Mouse (Mus musculus): Measurements from ENCODE around the gene Adamts12. TPM values are rescaled to one million over a fixed set of nuclear protein-coding genes. Genes with fewer than 3 reads are reported as not detected.

Gene Adamts12
- polyA plus RNA-seq, 1 experiment from 2014 or later: 1.7 TPM

DNA sequence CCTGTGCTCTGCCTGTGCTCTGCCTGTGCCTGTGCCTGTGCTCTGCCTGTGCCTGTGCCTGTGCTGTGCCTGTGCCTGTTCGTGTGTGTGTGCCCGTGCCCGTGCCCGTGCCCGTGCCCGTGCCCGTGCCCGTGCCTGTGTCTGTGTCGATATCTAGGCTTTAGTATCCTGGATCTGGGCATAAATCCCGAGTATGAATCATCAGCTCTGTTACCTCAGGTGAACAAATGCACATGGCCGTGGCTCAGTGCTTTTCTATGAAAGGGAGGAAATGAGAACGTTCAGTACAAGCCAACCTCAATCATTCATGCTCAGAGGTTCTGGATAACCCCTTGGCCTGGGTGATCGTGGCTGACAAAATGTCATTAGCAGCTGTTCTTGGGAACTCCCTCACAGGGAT, 110.3 kb downstream of the Adamts12 start:
- Histone ChIP-seq H3K4me2 (ENCODE audit: low read depth, low read length) (no peak overlapping the region), H3K4me1 (ENCODE audit: control insufficient read depth, insufficient read depth, low read length) (no peaks in the 10 kb centered on the region), H3K36me3 (ENCODE audit: control insufficient read depth, insufficient read depth, low read length) (no peaks in the 10 kb centered on the region), H3K9ac (ENCODE audit: low read depth, low read length) (no peak overlapping the region), H3K27me3 (replicated peaks; ENCODE audit: control insufficient read depth, insufficient read depth, low read length) (no peaks in the 10 kb centered on the region), H3K27ac (ENCODE audit: low read length) (no peak overlapping the region), H3K4me3 (ENCODE audit: low read length) (no peak overlapping the region), H3K9me3 (ENCODE audit: control insufficient read depth, low read length) (no peaks in the 10 kb centered on the region; the same call in 1 of the 2 replicates)
- no peak for ATAC-seq
- WGBS: 85% methylated on average over 13 of the region's 13 CpGs

DNA sequence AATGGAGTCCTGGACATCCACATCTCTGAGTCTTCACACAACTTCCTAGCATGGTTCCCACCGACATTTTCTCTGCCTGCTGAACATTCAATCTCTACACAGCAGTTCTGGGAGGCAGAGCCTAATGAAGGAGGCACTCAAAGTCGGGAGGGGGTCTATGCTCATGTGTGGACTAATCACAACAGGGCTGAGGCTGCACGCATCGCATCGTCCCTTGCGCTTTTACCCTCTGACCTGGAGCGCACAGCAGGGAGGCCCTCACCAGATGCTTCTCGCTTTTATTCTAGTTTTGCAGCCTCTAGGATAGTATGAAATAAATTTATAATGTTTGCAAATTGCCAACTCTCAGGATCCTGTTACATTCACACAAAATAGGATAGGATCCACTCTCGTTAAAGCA, 112.9 kb downstream of the Adamts12 start:
- no peaks in the 10 kb centered on the region for H3K4me1 ChIP-seq (ENCODE audit: control insufficient read depth, insufficient read depth, low read length)
- H3K27ac ChIP-seq (ENCODE audit: low read length): no peak overlapping the region
- H3K9ac ChIP-seq (ENCODE audit: low read depth, low read length): no peak overlapping the region
- H3K27me3 ChIP-seq (replicated peaks; ENCODE audit: control insufficient read depth, insufficient read depth, low read length): no peaks in the 10 kb centered on the region
- no peak overlapping the region for H3K4me2 ChIP-seq (ENCODE audit: low read depth, low read length)
- no peak overlapping the region for H3K4me3 ChIP-seq (ENCODE audit: low read length)
- WGBS: 59% methylated on average over 9 of the region's 9 CpGs
- no peaks in the 10 kb centered on the region for H3K36me3 ChIP-seq (ENCODE audit: control insufficient read depth, insufficient read depth, low read length)
- no peaks in the 10 kb centered on the region; the same call in 1 of the 2 replicates for H3K9me3 ChIP-seq (ENCODE audit: control insufficient read depth, low read length)
- no peak for ATAC-seq

DNA sequence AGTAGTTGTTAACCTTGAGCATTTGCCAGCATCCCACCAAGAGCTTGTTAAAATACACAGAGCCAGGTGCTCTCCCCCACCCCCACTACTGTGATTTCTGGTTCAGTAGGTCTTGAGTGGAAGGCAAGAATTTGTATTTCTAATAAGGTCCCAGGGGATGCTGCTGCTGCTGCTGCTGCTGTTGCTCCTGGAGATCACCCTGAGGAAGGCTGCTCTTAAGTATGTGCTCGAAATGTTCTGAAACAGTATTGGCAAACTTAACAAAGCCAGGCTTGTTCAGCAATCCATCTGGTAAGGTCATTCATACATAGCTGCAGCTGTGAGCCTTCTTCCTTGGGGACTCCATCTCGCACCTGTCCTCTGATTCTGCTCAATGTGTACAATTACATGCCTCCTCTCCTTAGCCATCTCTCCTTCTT, 115.2 kb downstream of the Adamts12 start:
- H3K36me3 ChIP-seq (ENCODE audit: control insufficient read depth, insufficient read depth, low read length): no peaks in the 10 kb centered on the region
- H3K27me3 ChIP-seq (replicated peaks; ENCODE audit: control insufficient read depth, insufficient read depth, low read length): no peaks in the 10 kb centered on the region
- ATAC-seq: no peak
- H3K9ac ChIP-seq (ENCODE audit: low read depth, low read length): no peak overlapping the region
- H3K9me3 ChIP-seq (ENCODE audit: control insufficient read depth, low read length): no peaks in the 10 kb centered on the region
- H3K4me1 ChIP-seq (ENCODE audit: control insufficient read depth, insufficient read depth, low read length): no peaks in the 10 kb centered on the region
- no peak overlapping the region for H3K4me2 ChIP-seq (ENCODE audit: low read depth, low read length)
- no peak overlapping the region for H3K4me3 ChIP-seq (ENCODE audit: low read length)
- H3K27ac ChIP-seq (ENCODE audit: low read length): no peak overlapping the region
- WGBS: 58% methylated on average over 2 of the region's 2 CpGs

DNA sequence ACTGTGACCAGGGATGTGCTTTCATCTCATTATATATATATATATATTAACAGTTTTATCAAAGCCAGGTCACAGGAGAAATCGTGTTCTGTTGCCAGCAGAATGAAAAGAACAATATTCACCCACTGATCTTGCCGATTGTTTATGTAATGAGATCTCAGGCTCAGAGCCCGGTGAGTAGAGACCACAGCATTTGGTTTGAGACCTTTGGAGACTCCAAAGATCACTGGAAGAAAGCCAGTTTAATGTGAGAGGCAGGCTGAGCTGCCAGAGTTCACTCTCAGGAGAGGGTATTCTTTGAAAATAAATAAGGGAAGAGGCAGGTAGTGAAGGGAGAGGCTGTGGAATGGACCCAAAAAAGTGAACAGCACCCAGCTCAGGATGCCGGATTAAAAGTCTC, 122.1 kb downstream of the Adamts12 start:
- no peak overlapping the region for H3K27ac ChIP-seq (ENCODE audit: low read length)
- no peak for ATAC-seq
- H3K36me3 ChIP-seq (ENCODE audit: control insufficient read depth, insufficient read depth, low read length): no peaks in the 10 kb centered on the region
- H3K9me3 ChIP-seq (ENCODE audit: control insufficient read depth, low read length): no peaks in the 10 kb centered on the region
- 59% methylated on average over 4 of the region's 4 CpGs for WGBS
- no peak overlapping the region for H3K4me3 ChIP-seq (ENCODE audit: low read length)
- H3K4me2 ChIP-seq (ENCODE audit: low read depth, low read length): no peak overlapping the region
- H3K4me1 ChIP-seq (ENCODE audit: control insufficient read depth, insufficient read depth, low read length): no peaks in the 10 kb centered on the region
- H3K9ac ChIP-seq (ENCODE audit: low read depth, low read length): no peak overlapping the region
- H3K27me3 ChIP-seq (replicated peaks; ENCODE audit: control insufficient read depth, insufficient read depth, low read length): no peaks in the 10 kb centered on the region

DNA sequence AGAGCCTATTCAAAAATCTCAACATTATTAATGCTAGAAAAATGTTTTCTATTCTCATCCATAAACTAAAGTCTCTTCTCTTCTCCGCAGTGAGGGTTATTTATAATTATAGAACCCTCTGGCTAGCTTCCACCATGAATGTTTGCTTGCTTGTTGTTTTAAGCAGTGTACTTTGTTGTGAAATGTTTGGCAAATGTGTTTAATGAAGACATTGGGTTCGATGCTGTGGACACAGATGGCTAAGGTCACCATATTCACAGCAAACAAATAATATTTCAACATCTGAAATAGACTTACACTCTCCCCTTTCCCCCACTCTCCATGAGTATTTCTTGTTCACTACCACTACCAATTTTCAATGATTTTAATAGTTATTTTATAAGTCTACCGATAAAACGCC, 125.9 kb downstream of the Adamts12 start:
- Histone ChIP-seq H3K4me3 (ENCODE audit: low read length) (no peak overlapping the region), H3K9me3 (ENCODE audit: control insufficient read depth, low read length) (no peaks in the 10 kb centered on the region), H3K9ac (ENCODE audit: low read depth, low read length) (no peak overlapping the region), H3K27ac (ENCODE audit: low read length) (no peak overlapping the region), H3K4me2 (ENCODE audit: low read depth, low read length) (no peak overlapping the region), H3K27me3 (replicated peaks; ENCODE audit: control insufficient read depth, insufficient read depth, low read length) (no peaks in the 10 kb centered on the region), H3K4me1 (ENCODE audit: control insufficient read depth, insufficient read depth, low read length) (no peaks in the 10 kb centered on the region), H3K36me3 (ENCODE audit: control insufficient read depth, insufficient read depth, low read length) (no peaks in the 10 kb centered on the region)
- ATAC-seq: no peak
- WGBS: 74% methylated on average over 4 of the region's 4 CpGs

DNA sequence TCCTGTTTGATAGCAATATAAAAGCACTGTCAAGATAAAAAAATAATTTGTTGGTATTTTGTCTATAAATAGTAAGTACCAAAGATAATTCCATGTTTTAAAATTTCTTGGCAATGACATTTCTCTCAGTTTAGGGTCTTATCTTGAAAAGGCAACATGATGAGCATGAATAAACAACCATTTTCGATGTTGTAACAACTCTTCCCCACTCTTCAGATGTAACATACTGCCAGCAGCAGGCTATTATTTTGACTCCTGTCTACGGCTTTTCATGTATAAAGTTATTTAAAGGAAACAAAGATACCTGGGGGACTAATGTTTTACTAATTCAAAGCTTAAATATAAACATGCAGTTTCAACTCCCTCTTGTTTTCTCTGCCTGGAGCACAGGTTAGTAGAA, 128.2 kb downstream of the Adamts12 start:
- no peaks in the 10 kb centered on the region for H3K27me3 ChIP-seq (replicated peaks; ENCODE audit: control insufficient read depth, insufficient read depth, low read length)
- no peak overlapping the region for H3K4me3 ChIP-seq (ENCODE audit: low read length)
- H3K4me1 ChIP-seq (ENCODE audit: control insufficient read depth, insufficient read depth, low read length): no peaks in the 10 kb centered on the region
- no peak for ATAC-seq
- no peak overlapping the region for H3K9ac ChIP-seq (ENCODE audit: low read depth, low read length)
- no peak overlapping the region for H3K27ac ChIP-seq (ENCODE audit: low read length)
- H3K36me3 ChIP-seq (ENCODE audit: control insufficient read depth, insufficient read depth, low read length): no peaks in the 10 kb centered on the region
- H3K4me2 ChIP-seq (ENCODE audit: low read depth, low read length): no peak overlapping the region
- no peaks in the 10 kb centered on the region for H3K9me3 ChIP-seq (ENCODE audit: control insufficient read depth, low read length)
- WGBS: 74% methylated on average over 2 of the region's 2 CpGs

DNA sequence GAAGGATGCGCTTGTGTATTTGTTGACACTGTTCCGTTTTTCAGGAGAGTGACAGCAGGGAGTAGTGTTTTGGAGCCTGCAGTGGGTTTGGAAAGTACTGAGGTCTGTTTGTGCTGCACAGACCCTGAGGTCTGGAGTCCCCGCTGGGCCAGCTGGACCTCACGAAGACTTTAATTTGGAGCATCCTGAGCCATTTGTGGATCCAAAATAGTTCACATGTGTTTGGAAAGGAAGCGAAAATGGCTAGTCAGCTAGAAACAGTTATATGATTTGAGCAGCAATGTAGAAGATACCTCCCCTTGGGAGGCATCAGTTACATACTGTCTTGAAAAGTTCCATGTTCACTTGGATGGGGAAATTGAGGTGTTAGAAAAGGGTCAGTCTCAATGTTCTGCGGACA, 132.5 kb downstream of the Adamts12 start:
- no peaks in the 10 kb centered on the region for H3K9me3 ChIP-seq (ENCODE audit: control insufficient read depth, low read length)
- H3K4me1 ChIP-seq (ENCODE audit: control insufficient read depth, insufficient read depth, low read length): no peaks in the 10 kb centered on the region
- no peak for ATAC-seq
- H3K27me3 ChIP-seq (replicated peaks; ENCODE audit: control insufficient read depth, insufficient read depth, low read length): no peaks in the 10 kb centered on the region
- H3K9ac ChIP-seq (ENCODE audit: low read depth, low read length): no peak overlapping the region
- 86% methylated on average over 6 of the region's 6 CpGs for WGBS
- H3K36me3 ChIP-seq (ENCODE audit: control insufficient read depth, insufficient read depth, low read length): no peaks in the 10 kb centered on the region
- H3K4me2 ChIP-seq (ENCODE audit: low read depth, low read length): no peak overlapping the region
- H3K27ac ChIP-seq (ENCODE audit: low read length): no peak overlapping the region
- no peak overlapping the region for H3K4me3 ChIP-seq (ENCODE audit: low read length)

DNA sequence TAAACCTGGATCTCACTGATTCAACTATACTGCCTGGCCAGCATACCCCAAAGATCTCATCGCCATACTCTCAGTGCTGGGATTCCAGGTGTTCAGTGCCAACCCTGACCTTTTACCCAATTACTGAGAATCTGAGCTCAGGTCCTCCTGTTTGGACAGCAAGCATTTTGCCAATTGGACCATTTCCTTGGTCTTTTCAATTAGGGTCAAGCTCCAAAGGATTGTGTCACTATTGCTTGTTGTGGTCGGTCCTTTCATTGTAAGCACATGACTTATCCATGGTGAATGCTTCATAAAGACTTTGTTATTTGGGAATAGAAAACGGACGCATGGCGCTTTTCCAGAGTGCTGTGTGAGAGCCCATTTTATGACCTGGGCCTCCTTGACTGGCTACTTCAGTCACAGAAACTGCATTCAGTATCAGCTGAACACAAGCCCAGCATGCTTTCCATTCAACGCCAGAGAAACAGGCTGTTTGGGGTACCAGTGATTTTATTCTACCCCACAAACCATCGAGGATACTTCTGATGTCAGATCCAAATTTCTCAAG, 133.7 kb downstream of the Adamts12 start:
- Histone ChIP-seq H3K9ac (ENCODE audit: low read depth, low read length) (no peak overlapping the region), H3K4me2 (ENCODE audit: low read depth, low read length) (no peak overlapping the region), H3K27ac (ENCODE audit: low read length) (no peak overlapping the region), H3K4me1 (ENCODE audit: control insufficient read depth, insufficient read depth, low read length) (no peaks in the 10 kb centered on the region), H3K4me3 (ENCODE audit: low read length) (no peak overlapping the region), H3K36me3 (ENCODE audit: control insufficient read depth, insufficient read depth, low read length) (no peaks in the 10 kb centered on the region), H3K9me3 (ENCODE audit: control insufficient read depth, low read length) (no peaks in the 10 kb centered on the region), H3K27me3 (replicated peaks; ENCODE audit: control insufficient read depth, insufficient read depth, low read length) (no peaks in the 10 kb centered on the region)
- 89% methylated on average over 7 of the region's 7 CpGs for WGBS
- ATAC-seq: no peak

DNA sequence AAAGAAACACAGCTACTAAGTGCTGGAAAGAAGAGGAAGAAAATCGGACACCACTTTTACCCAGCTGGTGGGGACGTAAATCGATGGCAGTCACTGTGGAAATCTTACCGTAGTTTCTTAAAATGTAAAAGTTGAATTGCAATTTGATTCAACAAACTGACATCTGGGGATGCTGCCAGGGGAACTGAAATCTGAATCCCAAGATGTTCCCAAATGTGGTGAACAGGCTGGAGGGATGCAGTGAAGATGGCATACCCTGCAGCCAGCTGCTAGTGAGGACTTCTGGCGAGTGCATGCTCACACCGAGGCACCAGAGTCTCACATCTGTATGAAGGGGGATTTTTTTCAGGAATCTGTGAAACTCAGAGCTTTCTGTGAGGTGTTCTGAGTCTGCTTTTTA, 138.5 kb downstream of the Adamts12 start:
- Histone ChIP-seq H3K4me3 (ENCODE audit: low read length) (no peak overlapping the region), H3K9ac (ENCODE audit: low read depth, low read length) (no peak overlapping the region), H3K27me3 (replicated peaks; ENCODE audit: control insufficient read depth, insufficient read depth, low read length) (no peaks in the 10 kb centered on the region), H3K4me2 (ENCODE audit: low read depth, low read length) (no peak overlapping the region), H3K27ac (ENCODE audit: low read length) (no peak overlapping the region), H3K9me3 (ENCODE audit: control insufficient read depth, low read length) (no peaks in the 10 kb centered on the region), H3K36me3 (ENCODE audit: control insufficient read depth, insufficient read depth, low read length) (no peaks in the 10 kb centered on the region), H3K4me1 (ENCODE audit: control insufficient read depth, insufficient read depth, low read length) (no peaks in the 10 kb centered on the region)
- 75% methylated on average over 6 of the region's 6 CpGs for WGBS
- no peak for ATAC-seq

DNA sequence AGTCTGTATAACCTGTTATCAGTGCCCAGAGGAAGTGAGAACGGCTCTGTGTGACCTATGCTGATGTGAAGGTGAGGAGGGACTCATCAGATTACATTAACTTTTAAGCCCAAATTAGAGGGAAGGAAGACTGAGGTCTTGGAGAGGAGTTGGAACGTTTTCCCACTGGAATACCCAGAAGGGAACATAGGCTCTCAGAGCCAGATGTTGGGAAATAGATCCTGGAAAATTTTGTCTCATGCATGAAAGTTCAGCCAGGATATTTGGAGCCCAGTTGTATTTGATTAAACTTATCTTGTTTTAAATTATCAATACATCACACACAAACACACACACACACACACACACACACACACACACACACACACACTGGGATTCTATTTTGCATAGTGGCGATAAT, 140.3 kb downstream of the Adamts12 start:
- WGBS: 78% methylated on average over 3 of the region's 3 CpGs
- H3K4me1 ChIP-seq (ENCODE audit: control insufficient read depth, insufficient read depth, low read length): no peaks in the 10 kb centered on the region
- no peak for ATAC-seq
- no peaks in the 10 kb centered on the region for H3K9me3 ChIP-seq (ENCODE audit: control insufficient read depth, low read length)
- H3K4me3 ChIP-seq (ENCODE audit: low read length): no peak overlapping the region
- no peak overlapping the region for H3K27ac ChIP-seq (ENCODE audit: low read length)
- no peak overlapping the region for H3K9ac ChIP-seq (ENCODE audit: low read depth, low read length)
- H3K27me3 ChIP-seq (replicated peaks; ENCODE audit: control insufficient read depth, insufficient read depth, low read length): no peaks in the 10 kb centered on the region
- H3K36me3 ChIP-seq (ENCODE audit: control insufficient read depth, insufficient read depth, low read length): no peaks in the 10 kb centered on the region
- H3K4me2 ChIP-seq (ENCODE audit: low read depth, low read length): no peak overlapping the region

Measured in intestine, embryonic 16.5 days (tissue).